Mouse (Mus musculus): Measurements from ENCODE around the gene B230217C12Rik.

Gene B230217C12Rik

GRCm38 (mm10) chr11:97825971-97826370, 14.6 kb upstream of the B230217C12Rik start:
- no peak for DNase-seq (ENCODE audit: low spot score)

DNA sequence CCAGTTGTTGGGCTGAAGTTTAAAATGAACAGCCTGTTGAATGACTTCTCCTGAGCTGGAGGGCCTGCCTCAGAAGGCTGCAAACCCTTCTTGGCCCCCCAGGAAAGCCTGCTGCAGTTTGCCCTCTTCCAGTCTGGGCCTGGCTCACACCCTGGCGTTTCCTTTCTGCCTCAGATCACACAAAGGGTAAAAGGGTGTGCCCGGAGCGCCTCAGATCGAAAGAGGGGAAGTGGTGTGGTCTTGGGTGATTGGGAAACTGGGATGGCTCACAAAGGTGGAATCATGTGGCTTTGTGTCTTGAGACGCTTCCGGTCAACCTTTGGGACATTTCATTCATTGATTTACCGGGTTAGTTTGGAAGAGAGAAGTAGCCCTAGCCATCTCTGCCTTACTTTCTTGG, 14.2 kb upstream of the B230217C12Rik start:
- DNase-seq (ENCODE audit: low spot score) = no peak

DNA sequence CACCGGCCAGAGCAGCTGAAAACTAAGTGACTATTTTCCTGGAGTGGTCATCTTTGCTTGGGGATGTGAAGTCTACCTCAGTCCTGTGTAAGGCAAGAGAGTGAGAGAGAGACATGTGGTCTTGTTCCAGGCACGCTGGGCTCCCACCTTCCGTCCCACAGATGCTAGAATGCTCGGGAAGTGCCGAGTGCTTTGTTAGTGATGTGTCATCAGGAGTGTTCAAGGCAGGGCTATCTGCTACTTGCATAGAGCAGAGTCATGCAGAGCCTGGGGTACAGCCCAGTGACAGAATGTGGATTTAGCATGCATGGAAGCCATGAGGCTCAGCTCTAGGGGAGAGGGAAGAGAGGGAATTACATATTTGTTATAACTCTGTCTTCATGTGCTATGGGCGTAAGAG, 12.9 kb upstream of the B230217C12Rik start:
- no peak for DNase-seq (ENCODE audit: low spot score)

DNA sequence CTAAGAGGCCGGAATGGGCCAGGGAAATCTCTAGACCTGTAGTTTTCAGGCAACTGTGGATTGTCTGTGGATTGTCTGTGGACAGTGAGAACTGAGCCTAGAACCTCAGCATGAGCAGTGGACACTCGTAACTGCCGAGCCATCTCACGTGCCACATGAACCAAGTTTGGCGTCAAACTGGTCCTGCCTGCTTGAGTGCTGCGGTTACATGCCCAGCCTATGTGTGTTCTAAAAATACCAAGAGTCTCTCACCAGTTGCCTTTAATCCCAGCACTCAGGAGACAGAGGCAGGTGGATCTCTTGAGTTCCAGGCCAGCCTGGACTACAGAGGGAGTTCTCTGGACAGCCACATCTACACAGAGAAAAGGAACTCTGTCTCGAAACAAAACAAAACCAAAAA, 11.2 kb upstream of the B230217C12Rik start:
- DNase-seq (ENCODE audit: low spot score) = no peak

DNA sequence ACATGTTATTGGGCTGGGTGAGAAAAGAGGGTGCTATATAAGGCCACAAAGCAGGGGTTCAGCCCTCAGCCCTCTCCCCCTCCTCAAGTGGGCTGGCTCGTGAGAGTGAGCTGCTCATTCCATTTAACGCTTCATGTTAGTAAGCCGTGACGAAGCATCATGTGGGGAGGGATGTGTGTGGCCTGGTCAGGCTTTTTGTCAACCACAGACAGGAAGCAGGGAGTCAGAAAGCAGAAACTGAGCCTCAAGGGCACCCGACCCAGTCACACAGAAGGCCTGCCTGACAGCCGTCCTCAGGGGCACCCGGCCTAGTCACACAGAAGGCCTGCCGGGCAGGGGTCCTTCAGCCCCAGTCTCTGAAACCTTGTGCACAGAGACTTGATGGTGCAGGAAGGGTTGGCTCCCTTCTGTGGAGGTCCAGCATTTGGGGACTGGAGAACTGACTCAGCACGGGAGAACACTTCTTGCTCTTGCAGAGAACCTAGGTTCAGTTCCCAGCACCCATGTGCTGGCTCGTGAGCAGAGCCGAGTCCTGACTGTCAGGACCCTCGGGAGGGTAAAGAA, 10.6 kb upstream of the B230217C12Rik start:
- no peak for DNase-seq (ENCODE audit: low spot score)

DNA sequence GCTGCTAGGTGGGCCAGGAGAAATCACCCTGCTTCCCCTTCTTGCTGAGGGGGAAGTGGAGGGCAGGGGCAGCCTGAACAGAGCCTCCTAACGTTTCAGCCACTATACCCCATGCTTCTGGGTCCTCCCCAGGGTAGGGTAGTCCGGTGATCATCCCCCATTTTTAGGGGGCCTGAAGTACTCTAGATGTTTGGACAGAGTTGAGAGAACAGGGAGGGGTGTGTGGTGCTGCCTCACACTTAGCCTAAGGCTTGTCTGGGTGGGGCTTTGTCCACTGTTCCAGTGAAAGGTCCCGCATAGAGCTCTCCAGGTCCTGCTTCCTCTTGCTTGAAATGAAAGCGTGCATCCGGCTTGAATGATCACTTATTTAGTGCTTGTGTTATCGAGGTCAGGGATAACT, 10.1 kb upstream of the B230217C12Rik start:
- no peak for DNase-seq (ENCODE audit: low spot score)

GRCm38 (mm10) chr11:97832001-97832400, 8.6 kb upstream of the B230217C12Rik start:
- DNase-seq (ENCODE audit: low spot score) = no peak

DNA sequence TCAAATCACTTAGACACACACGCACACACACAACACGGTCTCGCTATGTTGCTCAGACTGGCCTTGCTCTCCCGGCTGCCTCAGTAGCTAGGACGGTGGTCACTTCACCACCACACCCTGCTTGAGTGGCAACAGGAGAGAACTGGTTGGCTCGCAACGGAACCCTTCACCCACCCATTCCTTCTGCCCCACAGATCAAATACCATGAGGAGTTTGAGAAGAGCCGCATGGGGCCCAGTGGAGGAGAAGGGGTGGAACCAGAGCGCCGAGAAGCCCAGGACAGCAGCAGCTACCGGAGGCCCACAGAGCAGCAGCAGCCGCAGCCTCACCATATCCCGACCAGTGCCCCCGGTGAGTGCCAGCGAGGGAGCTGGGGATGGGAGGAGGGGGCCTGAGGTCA, 7.2 kb upstream of the B230217C12Rik start:
- no peak for DNase-seq (ENCODE audit: low spot score)

- no peak for DNase-seq (ENCODE audit: low spot score)
Measured at GRCm38 (mm10) chr11:97836541-97836940, 4.0 kb upstream of the B230217C12Rik start.

- DNase-seq (ENCODE audit: low spot score) = peak; percentile 78
Measured at GRCm38 (mm10) chr11:97837051-97837450, 3.5 kb upstream of the B230217C12Rik start.

DNA sequence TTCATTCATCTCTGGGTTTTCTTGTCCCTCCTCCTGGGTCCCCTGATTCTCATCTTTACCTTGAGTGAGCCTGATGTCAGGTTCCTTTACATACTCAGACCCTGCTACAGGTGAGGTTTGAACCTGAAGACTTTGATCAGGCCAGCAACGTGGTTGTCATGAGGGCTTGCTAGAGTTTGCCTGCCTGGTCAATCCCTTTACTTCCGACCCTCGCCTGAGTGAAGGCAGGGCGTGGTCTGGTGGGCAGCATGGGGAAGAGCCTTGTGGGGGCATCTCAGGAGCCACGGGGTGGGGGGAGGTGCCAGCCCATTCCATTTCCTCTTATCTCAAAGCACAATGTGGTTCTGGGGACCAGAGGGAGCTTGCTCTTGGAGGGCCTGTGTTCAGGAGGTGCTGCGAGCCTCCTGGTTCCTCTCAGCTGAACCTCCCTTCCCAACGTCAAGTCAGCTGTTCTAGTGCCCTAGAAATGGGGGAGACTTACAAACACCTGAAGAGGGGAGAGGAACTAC, 2.9 kb upstream of the B230217C12Rik start:
- DNase-seq (ENCODE audit: low spot score) = no peak

GRCm38 (mm10) chr11:97838779-97839440, 1.7 kb upstream of the B230217C12Rik start:
- DNase-seq (ENCODE audit: low spot score) = peak; percentile 66

GRCm38 (mm10) chr11:97839441-97840134, 992 bp upstream of the B230217C12Rik start:
- peak; percentile 51 for DNase-seq (ENCODE audit: low spot score)

DNA sequence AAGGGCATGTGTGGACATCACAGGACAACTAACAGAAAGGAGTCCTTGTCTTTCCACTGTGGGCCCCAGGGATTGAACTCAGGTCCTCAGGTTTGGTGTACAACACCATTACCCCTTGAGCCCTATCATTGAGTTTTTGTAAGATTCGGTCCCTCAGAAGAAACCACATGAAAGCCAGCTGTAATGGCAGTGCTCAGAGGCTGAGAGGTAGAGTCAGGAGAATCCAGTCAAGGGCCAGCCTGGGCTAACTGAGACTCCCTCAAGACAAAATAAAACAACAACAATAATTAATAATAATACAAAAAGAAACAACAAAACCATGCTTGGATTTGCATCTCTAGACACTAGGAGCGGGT, 467 bp upstream of the B230217C12Rik start:
- no peak for DNase-seq (ENCODE audit: low spot score)

DNA sequence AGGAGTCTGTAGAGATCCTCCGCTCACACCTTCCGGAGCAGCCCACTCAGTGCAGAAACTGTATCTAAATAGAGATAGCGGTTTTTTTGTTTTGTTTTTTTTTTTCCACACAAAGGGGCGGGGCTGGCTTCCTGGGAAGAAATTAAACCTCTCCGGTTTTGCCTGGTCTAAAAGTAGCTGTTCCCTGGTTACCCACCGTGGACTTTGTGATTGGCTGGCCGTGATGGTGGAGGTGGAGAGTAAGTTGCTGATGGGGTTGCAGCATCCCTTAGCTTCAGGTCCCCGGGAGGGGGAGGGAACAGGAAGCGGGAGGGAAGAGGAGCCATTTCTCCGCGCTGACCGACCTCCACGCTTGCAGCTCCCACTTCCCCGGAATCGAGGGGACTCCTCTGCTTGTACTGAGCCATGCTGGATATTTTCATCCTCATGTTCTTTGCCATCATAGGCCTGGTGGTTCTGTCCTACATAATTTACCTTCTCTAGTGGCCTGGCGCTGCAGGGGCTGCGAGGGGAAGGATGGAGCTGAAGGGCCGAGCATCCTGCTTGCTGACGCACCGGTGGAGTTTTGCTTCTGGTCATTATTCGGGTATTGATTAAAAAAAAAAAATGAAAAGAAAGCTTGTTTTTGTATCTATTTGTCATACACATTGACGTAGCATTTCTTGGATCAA, 546 bp downstream of the B230217C12Rik start:
- peak; percentile 78 for DNase-seq (ENCODE audit: low spot score)

GRCm38 (mm10) chr11:97842001-97842400, 1.4 kb downstream of the B230217C12Rik start:
- no peak for DNase-seq (ENCODE audit: low spot score)

DNA sequence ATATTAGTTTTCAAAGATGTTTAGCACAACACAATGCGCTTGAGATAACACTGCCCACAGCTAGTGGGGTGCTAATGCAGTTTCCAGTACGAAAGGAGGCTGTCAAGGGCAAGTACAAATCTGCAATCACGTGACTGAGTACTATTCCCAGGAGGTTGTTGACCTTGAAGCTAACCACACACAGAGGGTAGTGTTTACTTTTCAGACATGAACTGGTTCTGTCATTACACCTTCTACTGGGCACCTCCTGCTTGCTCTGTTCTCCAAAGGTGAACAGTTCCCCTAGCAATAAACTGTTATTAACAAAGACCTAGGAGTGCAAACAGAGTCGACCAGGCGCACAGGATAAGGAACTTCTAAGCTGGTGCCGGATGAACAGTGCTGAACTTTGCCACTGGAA, 9.8 kb downstream of the B230217C12Rik start:
- DNase-seq (ENCODE audit: low spot score) = no peak

DNA sequence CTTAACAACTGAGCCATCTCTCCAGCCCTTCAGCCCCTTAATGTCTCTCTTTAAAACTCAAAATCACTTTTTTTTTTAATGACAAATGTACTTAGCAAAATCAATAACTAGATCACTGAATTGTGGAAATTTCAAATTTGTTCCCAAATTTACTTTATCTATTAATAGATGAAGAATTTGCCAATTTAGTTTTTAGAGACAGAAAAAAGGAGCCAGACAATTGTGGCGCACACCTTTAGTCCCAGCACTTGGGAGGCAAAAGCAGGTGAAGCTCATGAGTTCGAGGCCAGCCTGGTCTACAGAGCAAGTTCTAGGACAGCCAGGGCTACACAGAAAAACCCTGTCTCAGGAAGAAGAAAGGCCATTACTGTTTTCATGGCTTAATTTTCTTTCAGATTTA, 11.0 kb downstream of the B230217C12Rik start:
- no peak for DNase-seq (ENCODE audit: low spot score)

- DNase-seq (ENCODE audit: low spot score) = no peak
Measured at GRCm38 (mm10) chr11:97855473-97855872, 14.9 kb downstream of the B230217C12Rik start.

DNA sequence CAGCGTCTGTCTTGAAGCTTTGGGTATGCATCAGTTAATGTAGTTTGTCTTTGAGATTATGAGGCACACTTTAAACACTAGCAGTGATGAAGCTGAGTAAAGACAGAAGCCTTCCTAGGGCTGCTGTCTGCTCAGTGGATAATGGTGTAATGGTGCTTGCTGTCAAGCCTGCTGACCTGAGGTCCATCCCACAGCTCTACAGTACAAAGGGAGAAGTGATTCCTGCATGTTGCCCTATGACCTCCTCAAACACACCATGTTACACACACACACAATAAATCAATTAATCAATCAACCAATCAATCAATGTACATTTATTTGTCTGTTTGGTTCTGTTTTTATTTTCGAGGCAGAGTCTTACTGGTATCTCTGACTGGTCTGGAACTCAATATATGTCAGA, 21.6 kb downstream of the B230217C12Rik start:
- DNase-seq (ENCODE audit: low spot score) = no peak

DNA sequence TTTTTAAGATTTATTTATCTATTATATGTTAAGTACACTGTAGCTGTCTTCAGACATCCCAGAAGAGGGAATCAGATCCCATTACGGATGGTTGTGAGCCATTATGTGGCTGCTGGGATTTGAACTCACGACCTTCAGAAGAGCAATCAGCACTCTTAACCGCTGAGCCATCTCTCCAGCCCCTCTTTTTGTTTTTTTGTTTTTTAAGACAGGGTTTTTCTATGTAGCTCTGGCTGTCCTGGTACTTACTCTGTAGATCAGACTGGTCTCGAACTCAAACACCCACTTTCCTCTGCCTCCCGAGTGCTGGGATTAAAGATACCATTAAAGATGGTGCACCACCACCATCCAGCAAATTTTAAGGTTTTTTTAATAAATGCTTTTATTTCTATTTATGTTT, 24.8 kb downstream of the B230217C12Rik start:
- DNase-seq (ENCODE audit: low spot score) = no peak

- DNase-seq (ENCODE audit: low spot score) = peak; percentile 15
Measured at GRCm38 (mm10) chr11:97866091-97866888, 25.7 kb downstream of the B230217C12Rik start.
